Mouse (Mus musculus): Measurements from ENCODE around the gene Sult6b1. TPM values are rescaled to one million over a fixed set of nuclear protein-coding genes. Genes with fewer than 3 reads are reported as not detected.

Gene Sult6b1
- polyA plus RNA-seq, 1 experiment = 0.06 TPM

GRCm38 (mm10) chr17:78917696-78918095, 10.9 kb upstream of the Sult6b1 start:
- Histone ChIP-seq H3K27me3 (ENCODE audit: control insufficient read depth, insufficient read depth, insufficient read length) (no peaks in the 10 kb centered on the region), H3ac (ENCODE audit: control insufficient read depth, insufficient read length) (no peak overlapping the region), H3K4me2 (ENCODE audit: low read depth) (no peak overlapping the region), H3K36me3 (ENCODE audit: control insufficient read depth, insufficient read depth) (peaks cover 23% of the 10 kb centered on the region), H3K79me2 (ENCODE audit: control insufficient read depth, insufficient read depth) (no peaks in the 10 kb centered on the region), H3K4me3 (no peak overlapping the region)
- TF ChIP-seq E2F4 (IDR thresholded peaks at IDR 0.05; ENCODE audit: insufficient read depth) (no peak), TCF3 (IDR thresholded peaks at IDR 0.05; ENCODE audit: insufficient read length, low read depth) (no peak), SRF (IDR thresholded peaks at IDR 0.05; ENCODE audit: control insufficient read depth, insufficient read length, low read depth) (no peak), TCF12 (IDR thresholded peaks at IDR 0.05; ENCODE audit: insufficient read depth, poor library complexity, severe bottlenecking) (no peak), CEBPB (IDR thresholded peaks at IDR 0.05; ENCODE audit: insufficient read depth, poor library complexity, severe bottlenecking) (no peak), MYOD1 (IDR thresholded peaks at IDR 0.05; ENCODE audit: control insufficient read depth in 1 of 3, insufficient read length in 2 of 3, low read depth in 2 of 3) (no peak), MAX (IDR thresholded peaks at IDR 0.05; ENCODE audit: low read depth) (no peak), MYOG (IDR thresholded peaks at IDR 0.05; ENCODE audit: control insufficient read depth in 1 of 3, insufficient read depth in 1 of 3, insufficient read length in 2 of 3, low read depth in 2 of 3) (no peak), REST (IDR thresholded peaks at IDR 0.05; ENCODE audit: insufficient read depth, insufficient read length) (no peak), POLR2AphosphoS2 (IDR thresholded peaks at IDR 0.05; ENCODE audit: insufficient read length, low read depth) (no peak), POLR2A (IDR thresholded peaks at IDR 0.05; ENCODE audit: insufficient read length, low read depth) (no peak), USF1 (IDR thresholded peaks at IDR 0.05; ENCODE audit: low read depth) (no peak)

- peak overlapping the region; percentile 36 for H3ac ChIP-seq (ENCODE audit: control insufficient read depth, insufficient read length)
- no peaks in the 10 kb centered on the region for H3K79me2 ChIP-seq (ENCODE audit: control insufficient read depth, insufficient read depth)
- H3K4me2 ChIP-seq (ENCODE audit: low read depth) = peak overlapping the region; percentile 78
- H3K36me3 ChIP-seq (ENCODE audit: control insufficient read depth, insufficient read depth) = peaks cover 17% of the 10 kb centered on the region
- TF ChIP-seq SRF (IDR thresholded peaks at IDR 0.05; ENCODE audit: control insufficient read depth, insufficient read length, low read depth) (no peak), POLR2AphosphoS2 (IDR thresholded peaks at IDR 0.05; ENCODE audit: insufficient read length, low read depth) (no peak), MYOG (IDR thresholded peaks at IDR 0.05; ENCODE audit: control insufficient read depth in 1 of 3, insufficient read depth in 1 of 3, insufficient read length in 2 of 3, low read depth in 2 of 3) (no peak), POLR2A (IDR thresholded peaks at IDR 0.05; ENCODE audit: insufficient read length, low read depth) (no peak), CEBPB (IDR thresholded peaks at IDR 0.05; ENCODE audit: insufficient read depth, poor library complexity, severe bottlenecking) (no peak), E2F4 (IDR thresholded peaks at IDR 0.05; ENCODE audit: insufficient read depth) (no peak), TCF12 (IDR thresholded peaks at IDR 0.05; ENCODE audit: insufficient read depth, poor library complexity, severe bottlenecking) (no peak), USF1 (IDR thresholded peaks at IDR 0.05; ENCODE audit: low read depth) (no peak), REST (IDR thresholded peaks at IDR 0.05; ENCODE audit: insufficient read depth, insufficient read length) (no peak), MAX (IDR thresholded peaks at IDR 0.05; ENCODE audit: low read depth) (no peak)
- H3K27me3 ChIP-seq (ENCODE audit: control insufficient read depth, insufficient read depth, insufficient read length) = no peaks in the 10 kb centered on the region
- peak overlapping the region; percentile 41 for H3K4me3 ChIP-seq
Measured at GRCm38 (mm10) chr17:78916899-78917298, 10.1 kb upstream of the Sult6b1 start.

- TF ChIP-seq POLR2AphosphoS2 (IDR thresholded peaks at IDR 0.05; ENCODE audit: insufficient read length, low read depth) (peak; percentile 83), MYOD1 (IDR thresholded peaks at IDR 0.05; ENCODE audit: control insufficient read depth in 1 of 3, insufficient read length in 2 of 3, low read depth in 2 of 3) (no peak), POLR2A (IDR thresholded peaks at IDR 0.05; ENCODE audit: insufficient read length, low read depth) (peak; percentile 66), CEBPB (IDR thresholded peaks at IDR 0.05; ENCODE audit: insufficient read depth, poor library complexity, severe bottlenecking) (no peak), MYOG (IDR thresholded peaks at IDR 0.05; ENCODE audit: control insufficient read depth in 1 of 3, insufficient read depth in 1 of 3, insufficient read length in 2 of 3, low read depth in 2 of 3) (no peak)
- Histone ChIP-seq H3K27me3 (ENCODE audit: control insufficient read depth, insufficient read depth, insufficient read length) (no peaks in the 10 kb centered on the region), H3ac (ENCODE audit: control insufficient read depth, insufficient read length) (peak within 1 kb of the TSS; percentile 36), H3K36me3 (ENCODE audit: control insufficient read depth, insufficient read depth) (peaks cover 12% of the 10 kb centered on the region), H3K4me3 (peak within 1 kb of the TSS; percentile 41), H3K4me2 (ENCODE audit: low read depth) (peak within 1 kb of the TSS; percentile 78), H3K79me2 (ENCODE audit: control insufficient read depth, insufficient read depth) (no peaks in the 10 kb centered on the region)
Measured at GRCm38 (mm10) chr17:78916369-78916813, 9.6 kb upstream of the Sult6b1 start, which contains the start of gene Cebpzos. Gene Cebpzos (plus strand): TSS chr17:78916500.

- no peak overlapping the region for H3ac ChIP-seq (ENCODE audit: control insufficient read depth, insufficient read length)
- H3K36me3 ChIP-seq (ENCODE audit: control insufficient read depth, insufficient read depth) = peaks cover 8% of the 10 kb centered on the region
- H3K27me3 ChIP-seq (ENCODE audit: control insufficient read depth, insufficient read depth, insufficient read length) = no peaks in the 10 kb centered on the region
- no peaks in the 10 kb centered on the region for H3K79me2 ChIP-seq (ENCODE audit: control insufficient read depth, insufficient read depth)
- H3K4me2 ChIP-seq (ENCODE audit: low read depth) = peak overlapping the region; percentile 78
- H3K4me3 ChIP-seq = peak overlapping the region; percentile 41
- TF ChIP-seq MYOD1 (IDR thresholded peaks at IDR 0.05; ENCODE audit: control insufficient read depth in 1 of 3, insufficient read length in 2 of 3, low read depth in 2 of 3) = no peak
- no peak for TF ChIP-seq CEBPB (IDR thresholded peaks at IDR 0.05; ENCODE audit: insufficient read depth, poor library complexity, severe bottlenecking)
- no peak for TF ChIP-seq E2F4 (IDR thresholded peaks at IDR 0.05; ENCODE audit: insufficient read depth)
- TF ChIP-seq TCF12 (IDR thresholded peaks at IDR 0.05; ENCODE audit: insufficient read depth, poor library complexity, severe bottlenecking) = no peak
- no peak for TF ChIP-seq USF1 (IDR thresholded peaks at IDR 0.05; ENCODE audit: low read depth)
- TF ChIP-seq POLR2A (IDR thresholded peaks at IDR 0.05; ENCODE audit: insufficient read length, low read depth) = no peak
- TF ChIP-seq MYOG (IDR thresholded peaks at IDR 0.05; ENCODE audit: control insufficient read depth in 1 of 3, insufficient read depth in 1 of 3, insufficient read length in 2 of 3, low read depth in 2 of 3) = no peak
Measured at GRCm38 (mm10) chr17:78915772-78916171, 9.0 kb upstream of the Sult6b1 start.

- Histone ChIP-seq H3K36me3 (ENCODE audit: control insufficient read depth, insufficient read depth) (no peaks in the 10 kb centered on the region), H3K4me3 (no peak overlapping the region), H3ac (ENCODE audit: control insufficient read depth, insufficient read length) (no peak overlapping the region), H3K79me2 (ENCODE audit: control insufficient read depth, insufficient read depth) (no peaks in the 10 kb centered on the region), H3K27me3 (ENCODE audit: control insufficient read depth, insufficient read depth, insufficient read length) (no peaks in the 10 kb centered on the region), H3K4me2 (ENCODE audit: low read depth) (no peak overlapping the region)
- no peak for TF ChIP-seq SRF (IDR thresholded peaks at IDR 0.05; ENCODE audit: control insufficient read depth, insufficient read length, low read depth)
- TF ChIP-seq MAX (IDR thresholded peaks at IDR 0.05; ENCODE audit: low read depth) = no peak
- no peak for TF ChIP-seq MYOG (IDR thresholded peaks at IDR 0.05; ENCODE audit: control insufficient read depth in 1 of 3, insufficient read depth in 1 of 3, insufficient read length in 2 of 3, low read depth in 2 of 3)
- no peak for TF ChIP-seq MYOD1 (IDR thresholded peaks at IDR 0.05; ENCODE audit: control insufficient read depth in 1 of 3, insufficient read length in 2 of 3, low read depth in 2 of 3)
- no peak for TF ChIP-seq E2F4 (IDR thresholded peaks at IDR 0.05; ENCODE audit: insufficient read depth)
- TF ChIP-seq CEBPB (IDR thresholded peaks at IDR 0.05; ENCODE audit: insufficient read depth, poor library complexity, severe bottlenecking) = no peak
- TF ChIP-seq POLR2A (IDR thresholded peaks at IDR 0.05; ENCODE audit: insufficient read length, low read depth) = no peak
- no peak for TF ChIP-seq TCF3 (IDR thresholded peaks at IDR 0.05; ENCODE audit: insufficient read length, low read depth)
- no peak for TF ChIP-seq TCF12 (IDR thresholded peaks at IDR 0.05; ENCODE audit: insufficient read depth, poor library complexity, severe bottlenecking)
- TF ChIP-seq REST (IDR thresholded peaks at IDR 0.05; ENCODE audit: insufficient read depth, insufficient read length) = no peak
- no peak for TF ChIP-seq POLR2AphosphoS2 (IDR thresholded peaks at IDR 0.05; ENCODE audit: insufficient read length, low read depth)
- TF ChIP-seq USF1 (IDR thresholded peaks at IDR 0.05; ENCODE audit: low read depth) = no peak
Measured at GRCm38 (mm10) chr17:78913921-78914320, 7.1 kb upstream of the Sult6b1 start.

Measured in myocyte (in vitro differentiated cells).